ENCODE assay signal across 7 mouse cellular contexts in genomic region chr17:48362966-48363365, GRCm38 (mm10). TPM values are rescaled to one million over a fixed set of nuclear protein-coding genes. Genes with fewer than 3 reads are reported as not detected.
DNase-seq lines count a peak whose midpoint lies in the region.

No protein-coding gene starts in this region.

- DNase-seq in layer of hippocampus, postnatal 10 days (ENCODE audit: low spot score in 2 of 2): peak; percentile 48 to 56
- DNase-seq in layer of hippocampus, adult 11-12 months (ENCODE audit: low spot score): no peak
- DNase-seq in adrenal gland, postnatal 25 days: peak; percentile 43
- peak; percentile 41 to 54 for DNase-seq in cerebellum, adult 18-20 months
- DNase-seq in heart, postnatal 4 days: peak; percentile 80
- no peak for DNase-seq in embryo, embryonic 10 days (ENCODE audit: low spot score)
- no peak for DNase-seq in embryo, embryonic 10.5 days (ENCODE audit: low spot score)

RNA-seq across cellular contexts. Expression of gene Treml1, which starts 3.2 kb away (rescaled TPM):
- not detected for total RNA-seq in layer of hippocampus, postnatal 10 days (2021)
- total RNA-seq in adrenal gland, postnatal 25 days (2021): not detected in 2 replicates
- total RNA-seq in heart, postnatal 4 days (2021): under 1 TPM; 0.20 to 0.31 TPM

RNA-seq across cellular contexts. Expression of gene Trem2, which starts 16.8 kb away (rescaled TPM):
- total RNA-seq in layer of hippocampus, postnatal 10 days (2021): 1 to 10 TPM; 6.7 to 8.1 TPM
- total RNA-seq in adrenal gland, postnatal 25 days (2021): 1.00 and 1.7 TPM in 2 replicates
- total RNA-seq in heart, postnatal 4 days (2021): 1 to 10 TPM; 1.4 to 2.1 TPM

RNA-seq across cellular contexts. Expression of gene Nfya, which starts 46.7 kb away (rescaled TPM):
- 10 to 100 TPM; 33.5 to 38.1 TPM for total RNA-seq in layer of hippocampus, postnatal 10 days (2021)
- total RNA-seq in adrenal gland, postnatal 25 days (2021): 36.6 and 39.2 TPM in 2 replicates
- 10 to 100 TPM; 29.0 to 33.2 TPM for total RNA-seq in heart, postnatal 4 days (2021)

RNA-seq across cellular contexts. Expression of gene Oard1, which starts 46.8 kb away (rescaled TPM):
- total RNA-seq in layer of hippocampus, postnatal 10 days (2021): 10 to 100 TPM; 11.9 to 16.2 TPM
- 21.5 and 31.2 TPM in 2 replicates for total RNA-seq in adrenal gland, postnatal 25 days (2021)
- total RNA-seq in heart, postnatal 4 days (2021): 10 to 100 TPM; 14.5 to 14.6 TPM

RNA-seq across cellular contexts. Expression of gene B430306N03Rik, which starts 47.0 kb away (rescaled TPM):
- total RNA-seq in layer of hippocampus, postnatal 10 days (2021): not detected
- total RNA-seq in adrenal gland, postnatal 25 days (2021): 0.12 TPM in 1 of 2 replicates, not detected in the other
- under 1 TPM; 0.10 to 0.25 TPM for total RNA-seq in heart, postnatal 4 days (2021)

Comparison
In these comparisons a context has a peak if more than half of its experiments do, and no peak if none do; other contexts are left out.
1. DNase-seq: peak in layer of hippocampus, postnatal 10 days (2 of 2), adrenal gland, postnatal 25 days (single experiment), cerebellum, adult 18-20 months (2 of 2) and heart, postnatal 4 days (single experiment); none in layer of hippocampus, adult 11-12 months (single experiment), embryo, embryonic 10 days (single experiment) and embryo, embryonic 10.5 days (single experiment).